Mouse (Mus musculus) G1E (cell line): ENCODE data around the gene Cenpx. TPM values are rescaled to one million over a fixed set of nuclear protein-coding genes. Genes with fewer than 3 reads are reported as not detected.

Source experiments
- ATAC-seq: 2 replicates; pipeline ENCODE4 v1.8.0; 2016; ENCODE audit warnings: mild to moderate bottlenecking; ENCODE audit not compliant: insufficient number of reproducible peaks, poor library complexity, low FRiP score, severe bottlenecking; ENCODE audit errors: extremely low read depth
- DNase-seq: peaks from one replicate; pipeline ENCODE4 v3.0.0; 2012; ENCODE audit warnings: low spot score
- H3K27me3 ChIP-seq: 2 replicates; pipeline ENCODE4 v1.6.1; 2012; ENCODE audit warnings: mild to moderate bottlenecking, low read length, inconsistent platforms; ENCODE audit not compliant: insufficient read depth
- H3K36me3 ChIP-seq: replicated peaks from 2 replicates; pipeline ENCODE3; 2012; ENCODE audit warnings: mild to moderate bottlenecking, inconsistent platforms
- H3K4me1 ChIP-seq: 2 replicates; pipeline ENCODE4 v1.6.1; 2012; ENCODE audit warnings: low read depth, low read length, inconsistent platforms, mixed read lengths; ENCODE audit not compliant: insufficient read depth
- H3K4me3 ChIP-seq: 2 replicates; pipeline ENCODE4 v1.5.1; 2012; ENCODE audit warnings: low read depth, mild to moderate bottlenecking, inconsistent platforms, low read length, moderate library complexity, mixed read lengths
- H3K9me3 ChIP-seq: replicated peaks from 2 replicates; pipeline ENCODE4 v1.6.1; 2012; ENCODE audit warnings: inconsistent platforms
- CTCF ChIP-seq: IDR thresholded peaks from 2 replicates; pipeline ENCODE4 v1.5.1; 2012; ENCODE audit warnings: low read depth, low read length, inconsistent platforms, mixed read lengths
- GATA1 ChIP-seq: IDR thresholded peaks from 2 replicates; pipeline ENCODE4 v1.6.1; 2012; ENCODE audit warnings: borderline replicate concordance, low read length, inconsistent platforms, mixed read lengths
- GATA2 ChIP-seq: IDR thresholded peaks from 2 replicates; pipeline ENCODE4 v1.6.1; 2012; ENCODE audit warnings: low read depth, low read length, inconsistent platforms, borderline replicate concordance
- POLR2AphosphoS5 ChIP-seq: IDR thresholded peaks from 2 replicates; pipeline ENCODE4 v1.6.1; 2012; ENCODE audit warnings: low read depth, low read length, inconsistent platforms; ENCODE audit not compliant: insufficient replicate concordance
- TAL1 ChIP-seq: conservative IDR thresholded peaks from 2 replicates; pipeline ENCODE4 v1.6.1; 2012; ENCODE audit warnings: low read depth, low read length, inconsistent platforms, mixed read lengths
- polyA plus RNA-seq: library from polyadenylated mRNA; stranded (reverse); fragments of >175 nt; gene quantifications from 2 replicates; pipeline ENCODE4 v1.2.3, GENCODE M21; 2012
- total RNA-seq, 2 experiments: library from RNA; stranded (forward) in 1 of 2; stranded (reverse) in 1 of 2; fragments of 200-1000 nt in 1 of 2; fragments of >200 nt in 1 of 2; fragmentation: Nextera tagmentation in 1 of 2; gene quantifications; 2 replicates each; pipeline ENCODE4 v1.2.3; 2014 to 2017

The Cenpx gene
- total and polyA plus RNA-seq, 3 experiments: 67.2 to 250 (median 158) TPM

DNA sequence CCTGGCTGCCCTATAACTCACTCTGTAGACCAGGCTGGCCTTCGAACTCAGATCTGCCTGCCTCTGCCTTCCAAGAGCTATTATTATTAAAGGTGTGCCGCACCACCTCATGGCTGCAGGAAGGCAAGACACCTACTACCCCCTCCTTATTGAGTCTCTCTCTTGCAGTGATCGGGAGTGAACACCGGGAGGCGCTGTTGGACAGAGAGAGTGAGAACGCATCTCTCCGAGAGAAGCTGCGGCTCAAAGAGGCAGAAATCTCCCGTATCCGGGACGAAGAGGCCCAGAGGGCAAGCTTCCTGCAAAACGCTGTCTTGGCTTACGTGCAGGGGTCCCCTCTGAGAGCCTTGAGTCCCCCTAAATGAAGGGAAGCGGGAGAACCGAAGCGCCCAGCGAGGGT lies 6.9 kb upstream of the Cenpx start:
- ATAC-seq (no peak; the same call in 1 of the 2 replicates), DNase-seq (peak; percentile 61)
- Histone ChIP-seq H3K4me1 (peaks cover 25% of the 10 kb centered on the region), H3K9me3 (no peaks in the 10 kb centered on the region), H3K27me3 (peaks cover 23% of the 10 kb centered on the region), H3K36me3 (peaks cover 74% of the 10 kb centered on the region), H3K4me3 (no peak overlapping the region)
- TF ChIP-seq TAL1: no peak
- no peak for TF ChIP-seq POLR2AphosphoS5
- TF ChIP-seq GATA2: no peak
- no peak for TF ChIP-seq GATA1
- TF ChIP-seq CTCF: peak; percentile 59

DNA sequence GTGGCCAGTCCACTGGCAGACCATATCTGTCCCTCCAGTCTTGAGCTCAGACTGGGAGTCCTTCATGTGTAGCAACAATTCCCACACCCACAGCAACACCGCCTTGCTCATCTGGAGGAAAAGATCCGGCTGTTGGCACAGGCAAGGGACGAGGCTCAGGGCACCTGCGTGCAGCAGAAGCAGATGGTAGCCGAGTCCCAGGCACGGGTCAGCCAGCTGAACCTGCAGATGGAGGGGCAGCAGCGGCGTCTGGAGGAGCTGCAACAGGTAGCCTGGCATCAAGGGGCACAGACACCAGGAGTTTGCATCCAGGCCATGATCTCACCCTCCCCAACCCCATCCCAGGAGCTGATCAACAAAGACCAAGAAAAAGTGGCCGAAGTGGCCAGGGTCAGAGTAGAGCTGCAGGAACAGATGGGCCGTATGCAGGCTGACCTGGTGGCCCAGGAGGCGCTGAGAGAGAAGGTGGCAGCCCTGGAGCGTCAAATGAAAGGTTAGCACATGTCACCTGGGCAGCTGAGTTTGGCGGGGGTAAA lies 6.4 kb upstream of the Cenpx start:
- Histone ChIP-seq H3K9me3 (no peaks in the 10 kb centered on the region), H3K4me3 (no peak overlapping the region), H3K4me1 (peaks cover 30% of the 10 kb centered on the region), H3K27me3 (peaks cover 20% of the 10 kb centered on the region), H3K36me3 (peaks cover 74% of the 10 kb centered on the region)
- TF ChIP-seq POLR2AphosphoS5 (no peak), CTCF (no peak), TAL1 (no peak), GATA1 (no peak), GATA2 (no peak)
- DNase-seq: no peak
- no peak for ATAC-seq

DNA sequence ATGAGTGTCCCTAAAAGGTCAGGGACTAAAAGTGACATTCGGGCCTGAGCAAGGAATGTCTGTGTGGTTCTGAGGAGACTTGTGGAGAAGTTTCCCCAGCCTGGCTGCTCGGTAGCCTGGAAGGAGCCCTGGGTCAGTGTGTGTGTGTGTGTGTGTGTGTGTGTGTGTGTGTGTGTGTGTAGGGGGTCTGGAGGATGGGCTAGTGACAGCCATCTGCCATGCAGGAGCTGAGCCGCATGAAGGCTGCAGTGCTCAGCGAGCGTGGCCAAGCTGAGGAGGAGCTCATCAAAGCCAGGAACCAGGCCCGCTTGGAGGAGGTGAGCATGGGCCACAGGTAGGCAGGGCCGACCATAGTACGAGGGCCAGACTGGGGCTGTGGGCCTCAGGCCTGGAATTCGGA lies 5.7 kb upstream of the Cenpx start:
- Histone ChIP-seq H3K27me3 (peaks cover 20% of the 10 kb centered on the region), H3K9me3 (no peaks in the 10 kb centered on the region), H3K36me3 (peaks cover 77% of the 10 kb centered on the region), H3K4me3 (no peak overlapping the region), H3K4me1 (peaks cover 37% of the 10 kb centered on the region)
- DNase-seq (no peak), ATAC-seq (no peak)
- TF ChIP-seq POLR2AphosphoS5 (no peak), GATA2 (no peak), GATA1 (no peak), CTCF (no peak), TAL1 (no peak)

DNA sequence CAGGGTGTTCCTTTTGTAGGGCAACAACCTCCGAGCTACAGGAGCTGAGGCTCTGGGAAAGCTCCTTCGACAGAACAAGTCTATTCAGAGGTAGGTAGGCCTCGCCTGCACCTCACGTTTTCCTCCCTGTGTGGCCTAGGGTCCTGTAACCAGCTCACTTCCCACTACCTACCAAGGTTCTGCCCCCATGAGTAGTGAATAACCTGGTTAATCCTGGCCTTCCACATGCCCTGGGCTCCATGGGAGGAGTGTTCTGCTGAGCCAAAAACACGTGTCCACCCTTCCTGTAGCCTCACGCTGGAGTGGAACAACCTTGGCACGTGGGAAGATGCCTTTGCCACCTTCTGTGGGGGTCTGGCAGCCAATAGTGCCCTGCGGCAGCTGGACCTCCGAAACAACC lies 1.6 kb upstream of the Cenpx start:
- ATAC-seq (no peak), DNase-seq (no peak)
- TF ChIP-seq CTCF: no peak
- TF ChIP-seq POLR2AphosphoS5: no peak
- TF ChIP-seq GATA1: no peak
- no peak for TF ChIP-seq GATA2
- TF ChIP-seq TAL1: no peak
- H3K4me1 ChIP-seq: peaks cover 53% of the 10 kb centered on the region
- H3K27me3 ChIP-seq: no peaks in the 10 kb centered on the region; the same call in 1 of the 2 replicates
- no peaks in the 10 kb centered on the region for H3K9me3 ChIP-seq
- peaks cover 83% of the 10 kb centered on the region for H3K36me3 ChIP-seq
- no peak overlapping the region; the same call in 1 of the 2 replicates for H3K4me3 ChIP-seq

- ATAC-seq (no peak), DNase-seq (no peak)
- Histone ChIP-seq H3K27me3 (no peaks in the 10 kb centered on the region), H3K9me3 (no peaks in the 10 kb centered on the region), H3K4me1 (peaks cover 58% of the 10 kb centered on the region), H3K4me3 (peak overlapping the region; percentile 81), H3K36me3 (peaks cover 83% of the 10 kb centered on the region)
- TF ChIP-seq POLR2AphosphoS5: no peak
- TF ChIP-seq CTCF: no peak
These were observed 1.0 kb upstream of the Cenpx start for GRCm38 (mm10) chr11:120714546-120714945.

- peak; percentile 56; the same call in 1 of the 2 replicates for TF ChIP-seq CTCF
- no peak for TF ChIP-seq GATA1
- Histone ChIP-seq H3K36me3 (peaks cover 83% of the 10 kb centered on the region), H3K27me3 (no peaks in the 10 kb centered on the region), H3K9me3 (no peaks in the 10 kb centered on the region), H3K4me1 (peaks cover 64% of the 10 kb centered on the region), H3K4me3 (peak overlapping the region; percentile 81)
- no peak for ATAC-seq
- peak; percentile 91 for DNase-seq
These were observed 568 bp downstream of the Cenpx start for GRCm38 (mm10) chr11:120712771-120713568.
